Mouse (Mus musculus): ENCODE data around the gene Trip10.

DNA sequence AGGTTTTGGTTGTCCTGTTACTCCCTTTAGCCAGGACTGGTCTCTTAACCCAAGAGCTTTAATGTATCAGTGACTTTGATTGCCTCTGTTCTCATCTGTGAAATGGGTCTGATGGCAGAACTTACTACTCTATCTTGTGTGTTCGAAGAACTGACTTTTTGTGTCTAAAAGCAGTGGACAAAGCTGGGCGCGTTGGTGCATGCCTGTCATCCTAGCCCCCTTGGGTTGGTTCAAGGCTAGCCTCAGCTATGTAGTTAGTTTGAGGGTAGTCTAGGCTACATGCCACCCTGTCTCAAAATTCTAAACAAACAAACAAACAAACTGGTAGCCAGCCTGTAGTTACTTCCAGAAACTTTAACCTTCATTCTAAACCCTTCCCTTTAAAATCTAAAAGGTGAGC lies 2.2 kb downstream of the Trip10 start:
- TF ChIP-seq CTCF (IDR thresholded peaks at IDR 0.05; ENCODE audit: low read depth, low read length) = no peak
- TF ChIP-seq POLR2A (IDR thresholded peaks at IDR 0.05; ENCODE audit: insufficient read depth, low read length) = no peak
- no peak for TF ChIP-seq EP300 (IDR thresholded peaks at IDR 0.05; ENCODE audit: insufficient read depth, low read depth, low read length)
